22 mouse cellular contexts compared by ENCODE assay signal in genomic region chr15:85772146-85772740, GRCm38 (mm10). TPM values are rescaled to one million over a fixed set of nuclear protein-coding genes. Genes with fewer than 3 reads are reported as not detected.
DNase-seq lines count a peak whose midpoint lies in the region; ATAC-seq and TF ChIP-seq lines count a peak whose summit lies in the region.
"Had no signal": no experiment of that assay in that cellular context is flagged by ENCODE, and none has a peak within 500 bp of the region (broad histone marks: within the 10 kb centered on the region; RNA-seq: fewer than 3 reads in every experiment).

No protein-coding gene starts in this region.

- no peak for TF ChIP-seq EP300 in liver, postnatal 0 days (IDR thresholded peaks at IDR 0.05; ENCODE audit: low read depth)

- no peaks in the 10 kb centered on the region for H3K36me3 ChIP-seq in intestine, embryonic 15.5 days
- H3K36me3 ChIP-seq in liver, postnatal 0 days (replicated peaks; ENCODE audit: insufficient read depth, low read length), result no peaks in the 10 kb centered on the region; the same call in 1 of the 2 replicates
- H3K36me3 ChIP-seq: embryonic facial prominence, embryonic 15.5 days; forebrain, embryonic 10.5 days; hindbrain, embryonic 12.5 days had no signal

- peak overlapping the region; percentile 36 for H3K4me2 ChIP-seq in intestine, embryonic 15.5 days (replicated peaks)
- H3K4me2 ChIP-seq in liver, postnatal 0 days (ENCODE audit: low read depth, low read length), result peak overlapping the region; percentile 31
- H3K4me2 ChIP-seq: embryonic facial prominence, embryonic 15.5 days; hindbrain, embryonic 12.5 days; lung, embryonic 14.5 days; midbrain, embryonic 11.5 days had no signal

- TF ChIP-seq CTCF in liver, postnatal 0 days (IDR thresholded peaks at IDR 0.05; ENCODE audit: low read depth), result no peak

- peak overlapping the region; percentile 67 for H3K27ac ChIP-seq in intestine, embryonic 15.5 days
- peak overlapping the region; percentile 95 for H3K27ac ChIP-seq in liver, postnatal 0 days (ENCODE audit: low read depth)
- H3K27ac ChIP-seq: embryonic facial prominence, embryonic 15.5 days; forebrain, embryonic 10.5 days; hindbrain, embryonic 12.5 days had no signal

- H3K27me3 ChIP-seq in intestine, embryonic 15.5 days (replicated peaks), result no peaks in the 10 kb centered on the region
- H3K27me3 ChIP-seq in liver, postnatal 0 days (ENCODE audit: insufficient read depth, low read length), result no peaks in the 10 kb centered on the region
- H3K27me3 ChIP-seq: hindbrain, embryonic 12.5 days had no signal

- WGBS in intestine, embryonic 15.5 days, result 62% methylated on average over 11 of the region's 11 CpGs
- WGBS in liver, postnatal 0 days (ENCODE audit: insufficient replicate concordance), result 49% methylated on average over 11 of the region's 11 CpGs

- H3K4me1 ChIP-seq in intestine, embryonic 15.5 days (replicated peaks), result no peaks in the 10 kb centered on the region
- peaks cover 6% of the 10 kb centered on the region for H3K4me1 ChIP-seq in liver, postnatal 0 days (ENCODE audit: insufficient read depth)
- H3K4me1 ChIP-seq: embryonic facial prominence, embryonic 15.5 days; forebrain, embryonic 10.5 days; hindbrain, embryonic 12.5 days had no signal

- no peak overlapping the region for H3K9ac ChIP-seq in intestine, embryonic 15.5 days
- peak overlapping the region; percentile 45 for H3K9ac ChIP-seq in liver, postnatal 0 days (replicated peaks)
- H3K9ac ChIP-seq: embryonic facial prominence, embryonic 15.5 days; hindbrain, embryonic 12.5 days; lung, embryonic 14.5 days had no signal

- no peak overlapping the region for H3K4me3 ChIP-seq in intestine, embryonic 15.5 days (replicated peaks)
- 0 out of 2 replicates have a peak overlapping the region, but pooled peaks have one; percentile 3 for H3K4me3 ChIP-seq in liver, postnatal 0 days (ENCODE audit: low read depth, low read length)
- H3K4me3 ChIP-seq: embryonic facial prominence, embryonic 15.5 days; forebrain, embryonic 10.5 days; hindbrain, embryonic 12.5 days had no signal

- H3K9me3 ChIP-seq in intestine, embryonic 15.5 days, result no peaks in the 10 kb centered on the region
- H3K9me3 ChIP-seq in liver, postnatal 0 days (ENCODE audit: low read length), result no peaks in the 10 kb centered on the region
- H3K9me3 ChIP-seq: embryonic facial prominence, embryonic 15.5 days; forebrain, embryonic 10.5 days; hindbrain, embryonic 12.5 days had no signal

- DNase-seq in kidney, adult 9 months, result peak; percentile 78
- no peak for DNase-seq in kidney, adult 11 months
- peak; percentile 44 for DNase-seq in kidney, postnatal 10 days
- DNase-seq in liver, postnatal 0 days, result peak; percentile 32
- no peak for DNase-seq in spleen, postnatal 14 days (ENCODE audit: low spot score in 2 of 2)
- no peak for DNase-seq in spleen, postnatal 4 days (ENCODE audit: low spot score in 2 of 2)
- DNase-seq: adrenal gland, postnatal 25 days; cerebellum, adult 9-11 months; gastrocnemius, postnatal 10 days; layer of hippocampus, adult 9-11 months; lung, embryonic 14.5 days; lung, postnatal 4 days; right cerebral cortex, postnatal 14 days; thymus, adult 18-20 months had no signal

- peak; percentile 65 for ATAC-seq in intestine, embryonic 15.5 days
- peak; percentile 30 for ATAC-seq in liver, postnatal 0 days
- ATAC-seq in frontal cortex, adult (ENCODE audit: low TSS enrichment), result no peak
- ATAC-seq: inflammation-experienced regulatory T-cells, adult 6 months had no signal

RNA-seq across cellular contexts. Expression of gene Ppara, which starts 37.5 kb away (rescaled TPM):
- 18.2 and 19.5 TPM in 2 replicates for polyA plus RNA-seq in intestine, embryonic 15.5 days (2015; fragmentation: Nextera tagmentation; extraction: Ambion mirVana)
- 169 and 185 TPM in 2 replicates for polyA plus RNA-seq in liver, postnatal 0 days (2015; fragmentation: Nextera tagmentation; extraction: Ambion mirVana)
- polyA plus RNA-seq: inflammation-experienced regulatory T-cells, adult 6 months had no signal

RNA-seq across cellular contexts. Expression of gene Cdpf1, which starts 39.3 kb away (rescaled TPM):
- polyA plus RNA-seq in intestine, embryonic 15.5 days (2015; fragmentation: Nextera tagmentation; extraction: Ambion mirVana), result 48.8 and 59.4 TPM in 2 replicates
- 12.9 and 14.1 TPM in 2 replicates for polyA plus RNA-seq in liver, postnatal 0 days (2015; fragmentation: Nextera tagmentation; extraction: Ambion mirVana)

RNA-seq across cellular contexts. Expression of gene Pkdrej, which starts 49.3 kb away (rescaled TPM):
- 0.20 and 0.24 TPM in 2 replicates for polyA plus RNA-seq in intestine, embryonic 15.5 days (2015; fragmentation: Nextera tagmentation; extraction: Ambion mirVana)
- polyA plus RNA-seq in liver, postnatal 0 days (2015; fragmentation: Nextera tagmentation; extraction: Ambion mirVana), result 0.02 TPM in 1 of 2 replicates, not detected in the other
- polyA plus RNA-seq: C2C12; hindbrain, embryonic 12.5 days; inflammation-experienced regulatory T-cells, adult 6 months had no signal

RNA-seq across cellular contexts. Expression of gene Ttc38, which starts 59.9 kb away (rescaled TPM):
- 8.5 and 10.0 TPM in 2 replicates for polyA plus RNA-seq in intestine, embryonic 15.5 days (2015; fragmentation: Nextera tagmentation; extraction: Ambion mirVana)
- 16.2 and 17.6 TPM in 2 replicates for polyA plus RNA-seq in liver, postnatal 0 days (2015; fragmentation: Nextera tagmentation; extraction: Ambion mirVana)

Comparison
In these comparisons a context has a peak if more than half of its experiments do, and no peak if none do; other contexts are left out.
1. DNase-seq: peak in kidney, adult 9 months (single experiment), kidney, postnatal 10 days (single experiment) and liver, postnatal 0 days (single experiment); none in kidney, adult 11 months (single experiment), spleen, postnatal 14 days (0 of 2) and spleen, postnatal 4 days (0 of 2).